Mouse (Mus musculus): ENCODE results near the gene Serpinb6b. TPM values are rescaled to one million over a fixed set of nuclear protein-coding genes. Genes with fewer than 3 reads are reported as not detected.
"Not testable (repeated sequence)": the region's sequence is repeated elsewhere in the genome, so short reads cannot be mapped to it uniquely, and the experiment has no call there.

Gene Serpinb6b
- polyA plus RNA-seq, 1 experiment, result 12.7 TPM

DNA sequence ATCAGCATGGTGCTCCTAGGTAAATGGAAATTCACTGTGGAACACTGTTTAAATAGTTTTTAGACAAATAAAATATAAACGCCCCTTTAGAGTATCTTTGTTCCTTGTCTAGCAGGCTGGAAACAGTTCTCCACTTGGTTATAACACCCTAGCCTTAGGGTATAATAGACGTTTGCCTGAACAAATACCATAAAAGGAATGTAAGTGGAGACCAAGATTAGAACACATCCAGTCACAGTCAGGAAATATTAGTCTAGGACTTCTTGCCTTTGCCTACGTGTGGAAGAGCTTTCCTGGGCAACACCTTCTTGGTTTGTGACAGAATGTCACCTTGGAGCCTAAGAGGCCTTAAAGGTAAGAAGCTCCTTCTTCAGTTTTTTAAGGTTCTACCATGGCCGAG lies 8.5 kb upstream of the Serpinb6b start:
- Histone ChIP-seq H3K4me1 (ENCODE audit: control insufficient read depth, insufficient read depth, low read length) (no peaks in the 10 kb centered on the region), H3K27ac (ENCODE audit: insufficient read depth, low read depth, low read length) (no peak overlapping the region), H3K4me3 (ENCODE audit: insufficient read depth, low read length) (no peak overlapping the region)
- TF ChIP-seq CTCF (IDR thresholded peaks at IDR 0.05; ENCODE audit: low read depth, low read length) (no peak), POLR2A (IDR thresholded peaks at IDR 0.05; ENCODE audit: borderline replicate concordance, low read depth, low read length) (no peak)

DNA sequence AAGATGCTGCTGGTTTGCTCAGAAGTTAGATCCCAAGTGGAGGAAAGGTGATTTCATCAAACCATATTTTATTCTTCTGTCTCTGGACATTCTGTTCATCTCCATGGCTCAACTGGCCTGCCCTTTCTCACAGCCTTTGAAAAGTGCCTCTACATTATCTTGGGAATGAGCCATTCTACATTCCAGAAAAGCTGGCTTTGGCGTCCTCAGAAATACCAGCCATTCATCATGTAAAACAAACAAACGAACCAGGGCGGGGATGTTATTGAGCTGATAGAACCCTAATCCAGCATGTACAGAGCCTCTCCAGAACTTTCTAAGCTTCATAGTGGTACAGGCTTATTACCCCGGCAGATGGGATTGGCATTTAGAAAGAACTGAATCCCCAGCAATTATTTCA lies 7.1 kb upstream of the Serpinb6b start:
- no peak overlapping the region for H3K4me3 ChIP-seq (ENCODE audit: insufficient read depth, low read length)
- TF ChIP-seq POLR2A (IDR thresholded peaks at IDR 0.05; ENCODE audit: borderline replicate concordance, low read depth, low read length) (no peak), CTCF (IDR thresholded peaks at IDR 0.05; ENCODE audit: low read depth, low read length) (no peak)
- H3K27ac ChIP-seq (ENCODE audit: insufficient read depth, low read depth, low read length), result no peak overlapping the region
- no peaks in the 10 kb centered on the region for H3K4me1 ChIP-seq (ENCODE audit: control insufficient read depth, insufficient read depth, low read length)

DNA sequence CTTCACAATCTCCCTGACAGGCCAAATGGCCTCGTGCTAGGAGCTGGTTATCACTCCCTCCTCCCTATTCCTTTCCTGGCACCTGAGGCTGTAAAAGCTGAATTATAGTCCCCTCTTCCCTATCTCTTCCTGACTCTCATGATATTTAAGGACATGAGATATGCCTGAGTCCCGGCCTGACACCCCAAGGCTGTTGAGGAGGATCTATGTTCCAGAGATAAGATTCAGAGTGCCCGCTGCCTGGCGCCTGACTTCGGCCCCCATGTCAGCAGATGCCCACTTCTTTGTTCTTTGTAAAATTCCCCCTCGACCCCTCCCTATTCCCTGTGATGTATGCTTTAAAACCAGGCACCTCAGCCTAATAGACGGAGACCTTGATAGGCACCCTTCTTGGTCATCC lies 6.5 kb upstream of the Serpinb6b start:
- H3K4me1 ChIP-seq (ENCODE audit: control insufficient read depth, insufficient read depth, low read length); H3K27ac ChIP-seq (ENCODE audit: insufficient read depth, low read depth, low read length); H3K4me3 ChIP-seq (ENCODE audit: insufficient read depth, low read length): not testable (repeated sequence)

DNA sequence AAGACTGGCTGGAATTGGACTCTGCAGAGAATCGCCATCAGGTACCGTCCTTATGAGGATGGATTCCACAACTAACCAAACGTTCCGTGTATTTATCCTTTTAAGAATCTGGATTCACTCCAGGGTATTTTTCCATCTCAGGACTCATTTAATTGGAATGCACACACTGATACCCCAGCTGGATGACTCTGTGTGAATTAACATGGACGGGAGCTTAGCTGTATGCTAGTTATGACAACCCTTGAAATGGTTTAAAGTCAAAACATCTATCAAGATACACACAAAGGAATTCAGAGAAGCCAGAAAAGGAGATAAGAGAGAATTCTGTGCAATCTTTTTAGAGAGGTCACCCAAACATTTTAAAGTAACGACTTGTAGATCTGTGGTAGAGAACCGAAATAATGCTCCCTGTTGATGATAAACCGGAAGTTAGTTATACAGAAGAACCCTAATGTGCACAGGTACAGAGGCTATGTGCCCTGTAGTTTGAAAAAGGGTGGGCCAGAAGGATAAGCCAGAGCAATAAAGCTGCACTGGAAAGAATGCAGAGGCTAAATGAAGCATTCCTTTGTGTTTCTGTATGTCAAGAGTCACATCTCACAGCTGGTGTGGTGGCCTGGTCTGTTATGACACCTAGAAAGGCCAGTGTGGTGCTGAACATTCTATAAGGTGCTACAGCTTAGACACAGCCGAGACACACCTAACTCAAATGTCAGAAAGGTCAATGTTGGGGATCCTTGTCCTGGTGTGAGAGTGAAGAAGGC lies 837 bp upstream of the Serpinb6b start:
- Histone ChIP-seq H3K27ac (ENCODE audit: insufficient read depth, low read depth, low read length) (no peak overlapping the region), H3K4me3 (ENCODE audit: insufficient read depth, low read length) (no peak overlapping the region), H3K4me1 (ENCODE audit: control insufficient read depth, insufficient read depth, low read length) (peaks cover 10% of the 10 kb centered on the region)
- TF ChIP-seq CTCF (IDR thresholded peaks at IDR 0.05; ENCODE audit: low read depth, low read length), result no peak
- no peak for TF ChIP-seq POLR2A (IDR thresholded peaks at IDR 0.05; ENCODE audit: borderline replicate concordance, low read depth, low read length)

DNA sequence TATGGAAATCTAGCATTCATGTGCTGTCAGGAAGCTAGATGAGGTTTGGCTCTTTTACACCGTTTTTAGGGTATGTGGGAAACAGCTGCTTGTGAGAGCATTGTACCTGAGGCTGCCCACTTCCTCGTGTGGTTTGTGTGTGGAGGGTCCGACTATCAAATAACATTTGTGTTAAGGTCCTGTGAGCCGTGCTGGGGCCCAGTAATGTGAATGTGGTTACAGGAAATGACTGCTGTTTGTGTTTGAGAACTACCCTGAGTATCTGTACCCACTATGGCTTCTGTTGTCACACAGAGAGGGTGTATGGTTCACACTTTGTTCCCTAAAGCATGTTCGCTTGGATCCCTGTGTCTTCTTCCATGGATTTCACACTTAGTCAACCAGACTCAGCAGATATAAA lies 1.1 kb downstream of the Serpinb6b start:
- H3K4me3 ChIP-seq (ENCODE audit: insufficient read depth, low read length), result peak overlapping the region; percentile 59
- TF ChIP-seq CTCF (IDR thresholded peaks at IDR 0.05; ENCODE audit: low read depth, low read length), result no peak
- TF ChIP-seq POLR2A (IDR thresholded peaks at IDR 0.05; ENCODE audit: borderline replicate concordance, low read depth, low read length), result no peak
- H3K4me1 ChIP-seq (ENCODE audit: control insufficient read depth, insufficient read depth, low read length), result peaks cover 10% of the 10 kb centered on the region
- H3K27ac ChIP-seq (ENCODE audit: insufficient read depth, low read depth, low read length), result no peak overlapping the region

DNA sequence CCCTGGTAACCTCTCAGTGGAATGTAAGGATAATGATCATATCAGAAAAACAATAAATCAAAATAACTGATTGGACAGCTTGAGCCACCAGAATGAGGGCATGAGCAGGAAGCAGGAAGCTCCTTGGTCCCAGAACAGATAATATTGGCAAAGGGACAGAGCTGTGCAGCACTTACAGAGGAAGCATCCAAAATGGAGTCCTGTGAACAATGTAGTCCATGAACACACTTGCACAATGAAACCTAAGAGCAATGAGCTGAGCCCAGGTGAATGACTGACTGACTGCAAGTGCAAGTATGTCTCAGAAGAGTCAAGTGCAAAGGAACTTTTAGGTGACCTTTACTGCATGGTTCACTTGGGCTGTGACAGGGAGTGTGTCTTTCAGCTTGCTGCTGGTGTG lies 2.2 kb downstream of the Serpinb6b start:
- no peak for TF ChIP-seq CTCF (IDR thresholded peaks at IDR 0.05; ENCODE audit: low read depth, low read length)
- no peak for TF ChIP-seq POLR2A (IDR thresholded peaks at IDR 0.05; ENCODE audit: borderline replicate concordance, low read depth, low read length)
- Histone ChIP-seq H3K4me3 (ENCODE audit: insufficient read depth, low read length) (no peak overlapping the region), H3K27ac (ENCODE audit: insufficient read depth, low read depth, low read length) (no peak overlapping the region), H3K4me1 (ENCODE audit: control insufficient read depth, insufficient read depth, low read length) (peaks cover 10% of the 10 kb centered on the region)

DNA sequence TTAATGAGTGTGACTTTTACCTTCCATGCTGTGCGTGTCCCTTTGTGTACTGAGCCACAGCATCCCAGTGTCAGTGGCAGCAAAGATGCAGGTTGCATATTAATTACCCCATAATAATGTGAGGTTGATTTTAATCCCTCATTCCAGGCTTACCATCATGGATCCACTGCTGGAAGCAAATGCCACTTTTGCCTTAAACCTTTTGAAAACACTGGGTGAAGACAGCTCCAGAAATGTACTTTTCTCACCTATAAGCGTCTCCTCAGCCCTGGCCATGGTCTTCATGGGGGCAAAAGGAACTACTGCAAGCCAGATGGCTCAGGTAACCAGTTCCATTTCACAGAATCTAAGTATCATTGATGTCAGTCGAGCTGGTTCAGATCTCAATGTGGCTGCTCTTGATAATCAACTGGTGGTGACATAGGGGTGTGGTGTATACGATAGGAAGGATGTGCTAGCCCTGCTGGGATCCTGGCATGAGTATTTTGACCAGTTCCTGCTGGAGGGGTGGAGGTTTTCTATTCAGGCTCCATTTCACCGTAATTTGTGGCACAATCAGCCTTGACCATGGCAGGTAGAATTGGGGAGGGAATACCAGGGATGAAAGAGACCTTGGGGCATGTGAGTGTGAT lies 3.5 kb downstream of the Serpinb6b start:
- no peak overlapping the region for H3K27ac ChIP-seq (ENCODE audit: insufficient read depth, low read depth, low read length)
- no peak overlapping the region for H3K4me3 ChIP-seq (ENCODE audit: insufficient read depth, low read length)
- no peak for TF ChIP-seq CTCF (IDR thresholded peaks at IDR 0.05; ENCODE audit: low read depth, low read length)
- TF ChIP-seq POLR2A (IDR thresholded peaks at IDR 0.05; ENCODE audit: borderline replicate concordance, low read depth, low read length), result no peak
- peaks cover 10% of the 10 kb centered on the region for H3K4me1 ChIP-seq (ENCODE audit: control insufficient read depth, insufficient read depth, low read length)

DNA sequence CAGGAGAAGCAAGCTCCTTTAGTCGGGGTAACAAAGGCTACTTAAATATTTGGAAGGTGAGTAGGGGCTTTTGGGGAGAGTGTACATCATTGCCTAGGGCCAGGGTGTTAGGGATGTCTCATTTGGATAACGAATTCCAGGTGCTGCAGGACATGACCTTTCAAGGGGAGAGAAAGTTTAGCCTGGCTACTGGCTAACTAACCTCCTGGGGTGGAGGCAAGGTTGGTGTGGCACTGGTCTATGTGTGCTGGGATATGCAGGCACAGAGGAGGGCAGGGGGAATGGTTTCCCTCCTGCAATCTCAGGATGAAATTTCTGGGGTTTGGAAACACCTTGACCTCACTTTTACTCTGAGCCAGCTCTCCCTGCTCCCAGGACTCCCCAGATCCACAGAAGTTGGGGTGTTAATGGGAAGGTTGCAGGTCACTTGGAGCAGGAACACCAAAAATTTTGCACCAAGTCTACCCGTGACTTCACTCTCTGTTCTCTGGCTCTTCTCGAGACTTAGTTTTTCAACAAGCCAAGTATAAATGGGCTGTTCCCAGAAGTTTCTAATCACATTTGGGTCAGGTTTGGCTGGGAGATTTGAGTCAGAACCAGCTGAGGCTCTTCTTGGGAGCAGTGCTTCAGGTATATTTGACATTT lies 4.1 kb downstream of the Serpinb6b start:
- H3K4me1 ChIP-seq (ENCODE audit: control insufficient read depth, insufficient read depth, low read length), result peaks cover 10% of the 10 kb centered on the region
- H3K4me3 ChIP-seq (ENCODE audit: insufficient read depth, low read length), result no peak overlapping the region
- no peak for TF ChIP-seq CTCF (IDR thresholded peaks at IDR 0.05; ENCODE audit: low read depth, low read length)
- TF ChIP-seq POLR2A (IDR thresholded peaks at IDR 0.05; ENCODE audit: borderline replicate concordance, low read depth, low read length), result no peak
- no peak overlapping the region for H3K27ac ChIP-seq (ENCODE audit: insufficient read depth, low read depth, low read length)

DNA sequence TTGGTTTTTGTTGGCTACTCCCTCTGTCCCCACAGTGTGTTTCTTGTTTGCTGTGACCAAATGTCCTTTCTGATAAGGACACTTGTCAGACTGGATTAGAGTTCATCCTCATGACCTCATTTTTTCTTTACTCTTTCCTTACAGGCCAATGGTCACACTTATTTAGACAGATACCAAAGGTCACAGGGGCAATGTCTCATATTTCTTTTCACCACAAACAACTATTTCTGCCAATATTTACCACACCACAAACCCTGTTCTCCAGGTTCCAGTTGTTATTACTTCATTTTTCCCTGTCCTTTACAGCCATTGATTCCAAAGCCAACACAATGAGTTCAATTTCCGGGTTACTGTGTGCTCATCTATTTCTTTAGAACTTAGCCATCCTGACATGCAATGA lies 4.6 kb downstream of the Serpinb6b start:
- Histone ChIP-seq H3K27ac (ENCODE audit: insufficient read depth, low read depth, low read length) (no peak overlapping the region), H3K4me3 (ENCODE audit: insufficient read depth, low read length) (no peak overlapping the region), H3K4me1 (ENCODE audit: control insufficient read depth, insufficient read depth, low read length) (peaks cover 7% of the 10 kb centered on the region)
- TF ChIP-seq CTCF (IDR thresholded peaks at IDR 0.05; ENCODE audit: low read depth, low read length), result no peak
- no peak for TF ChIP-seq POLR2A (IDR thresholded peaks at IDR 0.05; ENCODE audit: borderline replicate concordance, low read depth, low read length)

DNA sequence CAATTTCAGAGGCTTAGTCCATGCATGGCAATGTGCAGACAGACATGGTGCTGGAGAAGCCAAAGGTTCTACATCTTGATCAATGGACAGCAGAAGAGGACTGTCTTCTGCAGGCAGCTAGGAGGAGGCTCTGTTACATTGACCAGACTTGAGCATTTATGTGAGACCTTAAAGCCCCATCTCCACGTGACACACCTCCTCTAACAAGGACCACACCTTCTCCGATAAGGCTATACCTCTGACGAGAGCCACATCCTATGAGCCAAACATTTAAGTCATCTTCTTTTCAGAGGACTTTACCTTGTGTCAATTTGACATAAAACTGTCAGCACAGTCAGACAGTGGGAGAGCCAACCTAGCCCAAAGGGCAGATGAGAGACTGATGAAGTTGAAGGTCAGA lies 5.8 kb downstream of the Serpinb6b start:
- no peak overlapping the region for H3K27ac ChIP-seq (ENCODE audit: insufficient read depth, low read depth, low read length)
- H3K4me3 ChIP-seq (ENCODE audit: insufficient read depth, low read length), result no peak overlapping the region
- TF ChIP-seq CTCF (IDR thresholded peaks at IDR 0.05; ENCODE audit: low read depth, low read length), result no peak
- no peak for TF ChIP-seq POLR2A (IDR thresholded peaks at IDR 0.05; ENCODE audit: borderline replicate concordance, low read depth, low read length)
- H3K4me1 ChIP-seq (ENCODE audit: control insufficient read depth, insufficient read depth, low read length), result peaks cover under 1% of the 10 kb centered on the region
